Mouse (Mus musculus): ENCODE measurements around the gene Npas3.

Npas3 gene

GRCm38 (mm10) chr12:53587249-53587648 is 338.8 kb downstream of the Npas3 start:
- no peak for DNase-seq (ENCODE audit: low read depth, low spot score)

GRCm38 (mm10) chr12:53587691-53588504 is 339.4 kb downstream of the Npas3 start:
- peak; percentile 28 for DNase-seq (ENCODE audit: low read depth, low spot score)

GRCm38 (mm10) chr12:53589446-53589961 is 341.0 kb downstream of the Npas3 start:
- no peak for DNase-seq (ENCODE audit: low read depth, low spot score)

GRCm38 (mm10) chr12:53605661-53606060 is 357.2 kb downstream of the Npas3 start:
- DNase-seq (ENCODE audit: low read depth, low spot score): no peak

- no peak for DNase-seq (ENCODE audit: low read depth, low spot score)
Observed at GRCm38 (mm10) chr12:53612120-53612519, 363.6 kb downstream of the Npas3 start.

GRCm38 (mm10) chr12:53621271-53621670 is 372.8 kb downstream of the Npas3 start:
- DNase-seq (ENCODE audit: low read depth, low spot score): no peak

GRCm38 (mm10) chr12:53623793-53624192 is 375.3 kb downstream of the Npas3 start:
- no peak for DNase-seq (ENCODE audit: low read depth, low spot score)

GRCm38 (mm10) chr12:53624379-53625021 is 376.0 kb downstream of the Npas3 start:
- no peak for DNase-seq (ENCODE audit: low read depth, low spot score)

- no peak for DNase-seq (ENCODE audit: low read depth, low spot score)
Observed at GRCm38 (mm10) chr12:53629483-53630120, 381.1 kb downstream of the Npas3 start.

- no peak for DNase-seq (ENCODE audit: low read depth, low spot score)
Observed at GRCm38 (mm10) chr12:53630607-53631006, 382.1 kb downstream of the Npas3 start.

GRCm38 (mm10) chr12:53631315-53632106 is 383.0 kb downstream of the Npas3 start:
- no peak for DNase-seq (ENCODE audit: low read depth, low spot score)

GRCm38 (mm10) chr12:53638571-53638970 is 390.1 kb downstream of the Npas3 start:
- DNase-seq (ENCODE audit: low read depth, low spot score): no peak

- DNase-seq (ENCODE audit: low read depth, low spot score): no peak
Observed at GRCm38 (mm10) chr12:53647282-53647681, 398.8 kb downstream of the Npas3 start.

GRCm38 (mm10) chr12:53656301-53656700 is 407.8 kb downstream of the Npas3 start:
- no peak for DNase-seq (ENCODE audit: low read depth, low spot score)

- DNase-seq (ENCODE audit: low read depth, low spot score): no peak
Observed at GRCm38 (mm10) chr12:53664084-53664483, 415.6 kb downstream of the Npas3 start.

GRCm38 (mm10) chr12:53671846-53672245 is 423.4 kb downstream of the Npas3 start:
- DNase-seq (ENCODE audit: low read depth, low spot score): no peak

- no peak for DNase-seq (ENCODE audit: low read depth, low spot score)
Observed at GRCm38 (mm10) chr12:53677091-53677630, 428.7 kb downstream of the Npas3 start.

- DNase-seq (ENCODE audit: low read depth, low spot score): peak; percentile 22
Observed at GRCm38 (mm10) chr12:53678166-53678565, 429.7 kb downstream of the Npas3 start.

- DNase-seq (ENCODE audit: low read depth, low spot score): no peak
Observed at GRCm38 (mm10) chr12:53679161-53679560, 430.7 kb downstream of the Npas3 start.

- DNase-seq (ENCODE audit: low read depth, low spot score): no peak
Observed at GRCm38 (mm10) chr12:53680501-53680900, 432.0 kb downstream of the Npas3 start.

GRCm38 (mm10) chr12:53682036-53682435 is 433.6 kb downstream of the Npas3 start:
- peak; percentile 19 for DNase-seq (ENCODE audit: low read depth, low spot score)
